Mouse (Mus musculus): ENCODE data around the gene Erp44. TPM values are rescaled to one million over a fixed set of nuclear protein-coding genes. Genes with fewer than 3 reads are reported as not detected.

Erp44 gene
- 7.0 and 14.6 TPM in 2 replicates for polyA plus RNA-seq (2012; rRNA removed; ENCODE audit: low replicate concordance)

DNA sequence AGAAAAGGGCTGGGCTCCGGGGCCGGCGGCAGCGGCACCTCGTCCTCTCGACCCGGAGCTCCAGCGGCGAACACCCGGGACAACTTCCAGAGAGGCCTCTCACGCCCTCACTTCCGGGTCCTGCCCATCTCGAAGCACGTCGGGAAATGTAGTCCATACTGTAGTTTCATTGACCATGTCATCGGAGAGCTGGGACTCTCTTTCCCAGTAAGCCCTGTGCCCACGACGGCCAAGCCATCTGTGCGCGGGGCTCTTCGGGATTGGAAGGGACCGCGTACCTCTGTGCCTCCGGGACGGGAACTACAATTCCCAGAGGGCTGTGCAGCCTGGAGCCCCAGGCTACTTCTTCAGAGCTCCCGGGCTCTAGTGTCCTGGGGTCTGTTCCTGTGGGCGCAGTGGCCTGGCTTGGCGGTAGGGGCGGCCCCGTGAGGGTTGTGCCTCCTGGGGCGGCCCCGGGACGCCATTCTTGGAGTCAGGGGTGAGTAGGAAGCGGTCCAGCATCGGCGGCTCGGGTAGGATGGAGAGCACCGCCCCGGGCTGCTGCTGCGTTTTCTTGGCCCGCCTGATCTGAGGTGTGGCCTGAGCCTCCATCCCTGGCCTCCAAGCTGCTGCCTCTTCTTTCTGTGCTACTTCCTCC is at the start of gene Erp44, which contains the start of gene Invs:
Erp44 (minus strand) TSS at position 61 of the 637 bp plus-strand sequence.
Invs (plus strand) TSS at position 263 of the 637 bp plus-strand sequence.

Other genes with a start within 250 kb of the Erp44 start
- gene Nr4a3, start 234.4 kb downstream of the Erp44 start, polyA plus RNA-seq (2012; rRNA removed; ENCODE audit: low replicate concordance): 2.2 and 15.5 TPM in 2 replicates
- 4.7 and 9.5 TPM in 2 replicates for gene Stx17, start 154.6 kb downstream of the Erp44 start, polyA plus RNA-seq (2012; rRNA removed; ENCODE audit: low replicate concordance)
- gene Invs, start 202 bp upstream of the Erp44 start, polyA plus RNA-seq (2012; rRNA removed; ENCODE audit: low replicate concordance): 2.5 and 3.6 TPM in 2 replicates
- 9.2 and 21.0 TPM in 2 replicates for gene Tex10, start 193.9 kb upstream of the Erp44 start, polyA plus RNA-seq (2012; rRNA removed; ENCODE audit: low replicate concordance)